Mouse (Mus musculus) megakaryocyte progenitor cell, adult 5-6 weeks (primary cell): Measurements from ENCODE around the gene Cdt1. TPM values are rescaled to one million over a fixed set of nuclear protein-coding genes. Genes with fewer than 3 reads are reported as not detected.

Source experiments
- ATAC-seq: replicated peaks from 2 replicates; pipeline ENCODE4 v1.8.0; 2016; ENCODE audit warnings: mild to moderate bottlenecking, moderate TSS enrichment, inconsistent platforms; ENCODE audit not compliant: poor library complexity
- total RNA-seq, 2 experiments: library from RNA; stranded (forward) in 1 of 2; stranded (reverse) in 1 of 2; fragments of 157-497, 149-512 nt in 1 of 2; fragments of 200-1000 nt in 1 of 2; gene quantifications; 2 replicates each; pipeline versions ENCODE4 v1.2.3 to v1.2.4; 2015 to 2017

Cdt1 gene
- total RNA-seq, 2 experiments from 2014 or later: 49.6 to 52.4 TPM

- peak; percentile 30 for ATAC-seq
These were observed 42.9 kb downstream of the Cdt1 start for GRCm38 (mm10) chr8:122610612-122611277.

- peak; percentile 98 for ATAC-seq
These were observed 43.7 kb downstream of the Cdt1 start, which contains the start of the genes Galns and Trappc2l for GRCm38 (mm10) chr8:122611295-122612133. TSS of gene Galns (minus strand) at chr8:122611463. TSS of gene Trappc2l (plus strand) at chr8:122611640.

GRCm38 (mm10) chr8:122616181-122616905 lies 48.5 kb downstream of the Cdt1 start:
- no peak for ATAC-seq

GRCm38 (mm10) chr8:122617947-122618546 lies 50.2 kb downstream of the Cdt1 start:
- peak; percentile 68 for ATAC-seq

- peak; percentile 85 for ATAC-seq
These were observed 51.0 kb downstream of the Cdt1 start for GRCm38 (mm10) chr8:122618660-122619378.

- ATAC-seq: no peak
These were observed 52.6 kb downstream of the Cdt1 start for GRCm38 (mm10) chr8:122620446-122620845.

- no peak for ATAC-seq
These were observed 54.9 kb downstream of the Cdt1 start, which contains the start of gene Pabpn1l for GRCm38 (mm10) chr8:122622727-122623126. TSS of gene Pabpn1l (minus strand) at chr8:122622739.

Other genes with a start within 250 kb of the Cdt1 start
- not detected in 2 replicates for gene Trhr2, start 207.3 kb upstream of the Cdt1 start, total RNA-seq (2015)
- not detected in 2 replicates for gene Trhr2, start 207.3 kb upstream of the Cdt1 start, total RNA-seq (2017)
- 26.1 and 27.2 TPM in 2 replicates for gene Zc3h18, start 191.4 kb upstream of the Cdt1 start, total RNA-seq (2015)
- gene Zc3h18, start 191.4 kb upstream of the Cdt1 start, total RNA-seq (2017): 55.6 and 67.3 TPM in 2 replicates
- not detected in 2 replicates for gene Il17c, start 146.0 kb upstream of the Cdt1 start, total RNA-seq (2015)
- not detected in 2 replicates for gene Il17c, start 146.0 kb upstream of the Cdt1 start, total RNA-seq (2017)
- 123 and 166 TPM in 2 replicates for gene Cyba, start 135.1 kb upstream of the Cdt1 start, total RNA-seq (2015)
- 94.4 and 117 TPM in 2 replicates for gene Cyba, start 135.1 kb upstream of the Cdt1 start, total RNA-seq (2017)
- gene Mvd, start 124.6 kb upstream of the Cdt1 start, total RNA-seq (2015): 3.4 and 3.8 TPM in 2 replicates
- gene Mvd, start 124.6 kb upstream of the Cdt1 start, total RNA-seq (2017): 3.2 and 5.6 TPM in 2 replicates
- gene Snai3, start 107.3 kb upstream of the Cdt1 start, total RNA-seq (2015): 0.30 TPM in 1 of 2 replicates, not detected in the other
- gene Snai3, start 107.3 kb upstream of the Cdt1 start, total RNA-seq (2017): not detected in 2 replicates
- gene Rnf166, start 92.0 kb upstream of the Cdt1 start, total RNA-seq (2015): 26.6 and 33.3 TPM in 2 replicates
- 32.8 and 33.2 TPM in 2 replicates for gene Rnf166, start 92.0 kb upstream of the Cdt1 start, total RNA-seq (2017)
- 17.3 and 26.8 TPM in 2 replicates for gene Ctu2, start 91.9 kb upstream of the Cdt1 start, total RNA-seq (2015)
- gene Ctu2, start 91.9 kb upstream of the Cdt1 start, total RNA-seq (2017): 11.2 and 14.9 TPM in 2 replicates
- 25.8 and 38.5 TPM in 2 replicates for gene Piezo1, start 16.7 kb upstream of the Cdt1 start, total RNA-seq (2015)
- 15.5 and 22.3 TPM in 2 replicates for gene Piezo1, start 16.7 kb upstream of the Cdt1 start, total RNA-seq (2017)
- gene Aprt, start 8.9 kb downstream of the Cdt1 start, total RNA-seq (2015): 258 and 268 TPM in 2 replicates
- 117 and 152 TPM in 2 replicates for gene Aprt, start 8.9 kb downstream of the Cdt1 start, total RNA-seq (2017)
- gene Galns, start 43.4 kb downstream of the Cdt1 start, total RNA-seq (2015): 30.3 and 31.8 TPM in 2 replicates
- gene Galns, start 43.4 kb downstream of the Cdt1 start, total RNA-seq (2017): 32.2 and 33.1 TPM in 2 replicates
- gene Trappc2l, start 43.6 kb downstream of the Cdt1 start, total RNA-seq (2015): 41.5 and 52.4 TPM in 2 replicates
- 18.0 and 27.9 TPM in 2 replicates for gene Trappc2l, start 43.6 kb downstream of the Cdt1 start, total RNA-seq (2017)
- 0.12 TPM in 1 of 2 replicates, not detected in the other for gene Pabpn1l, start 54.7 kb downstream of the Cdt1 start, total RNA-seq (2015)
- not detected in 2 replicates for gene Pabpn1l, start 54.7 kb downstream of the Cdt1 start, total RNA-seq (2017)
- 19.6 and 20.7 TPM in 2 replicates for gene Cbfa2t3, start 131.1 kb downstream of the Cdt1 start, total RNA-seq (2015)
- gene Cbfa2t3, start 131.1 kb downstream of the Cdt1 start, total RNA-seq (2017): 11.8 and 12.3 TPM in 2 replicates
- gene Acsf3, start 207.5 kb downstream of the Cdt1 start, total RNA-seq (2015): 4.5 and 5.5 TPM in 2 replicates
- 5.7 and 6.6 TPM in 2 replicates for gene Acsf3, start 207.5 kb downstream of the Cdt1 start, total RNA-seq (2017)